Mouse (Mus musculus) MEL (cell line): ENCODE results near the gene Loxl1. TPM values are rescaled to one million over a fixed set of nuclear protein-coding genes. Genes with fewer than 3 reads are reported as not detected.
A peak's percentile ranks its signal among the peaks of the same experiment; 100 is the strongest.

Experiments
- DNase-seq: peaks from one replicate; pipeline ENCODE4 v3.0.0; 2011; ENCODE audit warnings: low read depth, low spot score
- H3K27ac ChIP-seq: 2 replicates; pipeline ENCODE4 v1.5.1; 2012; ENCODE audit warnings: low read depth, mild to moderate bottlenecking, control low read depth, low read length, moderate library complexity; ENCODE audit not compliant: control insufficient read depth
- H3K27me3 ChIP-seq, 2 experiments: fragments of 150-350 bp in 1 of 2; sonication (generic) in 1 of 2; 2 replicates each; pipeline ENCODE4 v1.6.1; 2012; ENCODE audit warnings: low read length in 2 of 2, mild to moderate bottlenecking in 2 of 2, improper control_type of control experiment in 1 of 2, moderate library complexity in 1 of 2; ENCODE audit not compliant: insufficient read depth in 2 of 2, control insufficient read depth in 1 of 2
- H3K36me3 ChIP-seq, 2 experiments: 2 replicates each; pipeline ENCODE4 v1.6.1; 2012 to 2014; ENCODE audit warnings: low read length in 2 of 2, improper control_type of control experiment in 1 of 2, inconsistent platforms in 1 of 2, mild to moderate bottlenecking in 1 of 2; ENCODE audit not compliant: insufficient read depth in 2 of 2, control insufficient read depth in 1 of 2
- H3K4me1 ChIP-seq, 2 experiments: fragments of 150-350 bp in 1 of 2; sonication (generic) in 1 of 2; 2 replicates each; pipeline ENCODE4 v1.6.1; 2012; ENCODE audit warnings: low read length in 2 of 2, improper control_type of control experiment in 1 of 2, mild to moderate bottlenecking in 1 of 2; ENCODE audit not compliant: insufficient read depth in 2 of 2, control insufficient read depth in 1 of 2
- H3K4me3 ChIP-seq, 2 experiments: fragments of 150-350 bp in 1 of 2; sonication (generic) in 1 of 2; 2 replicates each; pipeline ENCODE4 v1.5.1; 2012; ENCODE audit warnings: low read depth in 2 of 2, low read length in 2 of 2, mild to moderate bottlenecking in 2 of 2, moderate library complexity in 2 of 2, control low read depth in 1 of 2, improper control_type of control experiment in 1 of 2; ENCODE audit not compliant: control insufficient read depth in 1 of 2, insufficient read depth in 1 of 2
- H3K79me2 ChIP-seq: 2 replicates; pipeline ENCODE4 v1.6.1; 2012; ENCODE audit warnings: mild to moderate bottlenecking, low read length, moderate library complexity; ENCODE audit not compliant: control insufficient read depth, poor library complexity, insufficient read depth
- H3K9ac ChIP-seq: 2 replicates; pipeline ENCODE4 v1.6.1; 2012; ENCODE audit warnings: low read depth, mild to moderate bottlenecking, control low read depth, low read length, moderate library complexity; ENCODE audit not compliant: control insufficient read depth, poor library complexity, severe bottlenecking
- H3K9me3 ChIP-seq: fragments of 150-350 bp; sonication (generic); replicated peaks from 2 replicates; pipeline ENCODE4 v1.6.1; 2012; ENCODE audit warnings: mild to moderate bottlenecking, low read length, improper control_type of control experiment, moderate library complexity; ENCODE audit not compliant: insufficient read depth
- BHLHE40 ChIP-seq: IDR thresholded peaks from 2 replicates; pipeline ENCODE4 v1.6.1; 2012; ENCODE audit warnings: low read depth, mild to moderate bottlenecking, inconsistent platforms, low read length, improper control_type of control experiment, borderline replicate concordance
- CHD1 ChIP-seq: IDR thresholded peaks from 2 replicates; pipeline ENCODE4 v1.6.1; 2012; ENCODE audit warnings: low read depth, mild to moderate bottlenecking, inconsistent platforms, low read length, improper control_type of control experiment
- E2F4 ChIP-seq: IDR thresholded peaks from 2 replicates; pipeline ENCODE4 v1.6.1; 2011; ENCODE audit warnings: low read depth, low read length, improper control_type of control experiment, borderline replicate concordance
- ELF1 ChIP-seq: IDR thresholded peaks from 2 replicates; pipeline ENCODE4 v1.6.1; 2014; ENCODE audit warnings: low read depth, mild to moderate bottlenecking, inconsistent platforms, low read length, improper control_type of control experiment, moderate library complexity
- ETS1 ChIP-seq: IDR thresholded peaks from 2 replicates; pipeline ENCODE4 v1.6.1; 2012; ENCODE audit warnings: low read depth, mild to moderate bottlenecking, inconsistent platforms, low read length, improper control_type of control experiment, moderate library complexity
- GABPA ChIP-seq: IDR thresholded peaks from 2 replicates; pipeline ENCODE4 v1.6.1; 2012; ENCODE audit warnings: low read depth, mild to moderate bottlenecking, inconsistent platforms, low read length, improper control_type of control experiment, moderate library complexity
- GATA1 ChIP-seq: IDR thresholded peaks from 2 replicates; pipeline ENCODE4 v1.6.1; 2011; ENCODE audit warnings: low read depth, low read length, improper control_type of control experiment
- JUND ChIP-seq: IDR thresholded peaks from 2 replicates; pipeline ENCODE4 v1.6.1; 2011; ENCODE audit warnings: low read depth, mild to moderate bottlenecking, improper control_type of control experiment, low read length
- MAFK ChIP-seq: IDR thresholded peaks from 2 replicates; pipeline ENCODE4 v1.6.1; 2011; ENCODE audit warnings: low read depth, mild to moderate bottlenecking, low read length, improper control_type of control experiment, borderline replicate concordance
- MAX ChIP-seq: IDR thresholded peaks from 2 replicates; pipeline ENCODE4 v1.6.1; 2011; ENCODE audit warnings: low read length, improper control_type of control experiment
- MAZ ChIP-seq: IDR thresholded peaks from 2 replicates; pipeline ENCODE4 v1.6.1; 2012; ENCODE audit warnings: low read depth, mild to moderate bottlenecking, inconsistent platforms, low read length, improper control_type of control experiment
- MYB ChIP-seq: IDR thresholded peaks from 2 replicates; pipeline ENCODE4 v1.6.1; 2011; ENCODE audit warnings: mild to moderate bottlenecking, low read depth, low read length, improper control_type of control experiment
- POLR2AphosphoS2 ChIP-seq: IDR thresholded peaks from 2 replicates; pipeline ENCODE4 v1.6.1; 2011; ENCODE audit warnings: low read length, improper control_type of control experiment
- POLR2AphosphoS5 ChIP-seq: IDR thresholded peaks from 2 replicates; pipeline ENCODE4 v1.6.1; 2012; ENCODE audit warnings: low read depth, borderline replicate concordance, mild to moderate bottlenecking, inconsistent platforms, low read length, moderate library complexity, mixed read lengths
- RCOR1 ChIP-seq: IDR thresholded peaks from 2 replicates; pipeline ENCODE4 v1.6.1; 2012; ENCODE audit warnings: low read depth, mild to moderate bottlenecking, inconsistent platforms, low read length, improper control_type of control experiment
- SIN3A ChIP-seq: IDR thresholded peaks from 2 replicates; pipeline ENCODE4 v1.6.1; 2012; ENCODE audit warnings: low read length, improper control_type of control experiment, inconsistent platforms
- SMC3 ChIP-seq: IDR thresholded peaks from 2 replicates; pipeline ENCODE4 v1.6.1; 2011; ENCODE audit warnings: low read depth, low read length, improper control_type of control experiment
- TBP ChIP-seq: IDR thresholded peaks from 2 replicates; pipeline ENCODE4 v1.8.0; 2011; ENCODE audit warnings: low read depth, low read length, improper control_type of control experiment
- USF2 ChIP-seq, 2 experiments: IDR thresholded peaks; 2 replicates each; pipeline ENCODE4 v1.6.1; 2011 to 2012; ENCODE audit warnings: improper control_type of control experiment in 2 of 2, low read length in 2 of 2, borderline replicate concordance in 1 of 2, inconsistent platforms in 1 of 2, low read depth in 1 of 2, mild to moderate bottlenecking in 1 of 2; ENCODE audit not compliant: insufficient read depth in 1 of 2
- ZC3H11A ChIP-seq: IDR thresholded peaks from 2 replicates; pipeline ENCODE4 v1.6.1; 2012; ENCODE audit warnings: low read depth, mild to moderate bottlenecking, inconsistent platforms, low read length, improper control_type of control experiment
- ZKSCAN1 ChIP-seq: IDR thresholded peaks from 2 replicates; pipeline ENCODE4 v1.6.1; 2012; ENCODE audit warnings: low read depth, mild to moderate bottlenecking, inconsistent platforms, low read length, improper control_type of control experiment, moderate library complexity
- ZMIZ1 ChIP-seq: IDR thresholded peaks from 2 replicates; pipeline ENCODE4 v1.6.1; 2012; ENCODE audit warnings: low read depth, mild to moderate bottlenecking, inconsistent platforms, low read length, improper control_type of control experiment, moderate library complexity
- polyA plus RNA-seq, 2 experiments: library from polyadenylated mRNA; stranded (reverse) in 1 of 2; unstranded in 1 of 2; fragments of >175 nt in 1 of 2; fragments of >200 nt in 1 of 2; gene quantifications; 2 replicates each; pipeline versions ENCODE4 v1.2.1 to v1.2.4; 2012; ENCODE audit warnings: low replicate concordance in 2 of 2, low read depth in 1 of 2; ENCODE audit not compliant: insufficient read length in 2 of 2, insufficient read depth in 1 of 2, missing spikeins in 1 of 2
- total RNA-seq: library from RNA; depleted of rRNA; stranded (reverse); fragments of 300-350 nt; gene quantifications from 2 replicates; pipeline ENCODE4 v1.2.3, GENCODE M21; 2012

The Loxl1 gene
- total and polyA plus RNA-seq, 3 experiments = not detected

DNA sequence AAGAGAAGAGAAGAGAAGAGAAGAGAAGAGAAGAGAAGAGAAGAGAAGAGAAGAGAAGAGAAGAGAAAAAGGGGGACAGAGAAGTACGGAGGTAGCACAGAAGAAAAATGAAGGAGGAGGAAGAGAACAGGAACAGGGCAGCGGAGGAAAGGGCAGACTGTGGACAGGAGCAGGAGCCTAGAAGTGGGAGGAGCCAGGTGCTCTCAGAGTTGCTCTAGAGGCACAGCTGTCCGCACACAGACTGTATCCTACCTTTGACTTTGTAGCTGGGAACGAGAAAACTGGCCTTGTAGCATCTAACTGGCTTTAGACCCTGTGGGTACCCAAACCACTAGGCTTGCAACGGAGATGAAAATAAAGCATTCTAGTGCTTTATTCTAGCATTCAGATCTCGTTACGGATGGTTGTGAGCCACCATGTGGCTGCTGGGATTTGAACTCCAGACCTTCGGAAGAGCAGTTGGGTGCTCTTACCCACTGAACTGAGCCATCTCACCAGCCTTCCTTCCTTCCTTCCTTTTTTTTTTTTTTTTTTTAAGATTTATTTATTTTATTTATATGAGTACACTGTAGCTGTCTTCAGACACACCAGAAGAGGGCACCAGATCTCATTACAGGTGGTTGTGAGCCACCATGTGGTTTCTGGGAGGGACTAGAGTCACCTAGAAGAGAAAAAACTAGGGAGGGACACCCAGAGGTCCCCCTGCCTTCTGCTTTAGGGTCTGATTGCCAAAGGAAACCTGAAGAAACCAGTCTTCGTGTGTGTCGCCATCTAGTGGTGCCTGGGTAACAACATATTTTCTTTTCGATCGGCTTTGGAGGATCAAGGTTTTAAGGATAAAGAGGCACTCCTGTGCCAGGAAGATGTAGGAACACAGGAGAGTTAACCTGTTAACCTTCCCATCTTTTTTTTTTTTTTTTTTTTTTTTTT is 44.3 kb downstream of the Loxl1 start (continued):
- no peak for TF ChIP-seq USF2 (IDR thresholded peaks at IDR 0.05; ENCODE audit: borderline replicate concordance in 1 of 2, insufficient read depth in 1 of 2, low read depth in 1 of 2, low read length in 2 of 2)
- peak; percentile 68 for TF ChIP-seq SMC3
- no peak for TF ChIP-seq SIN3A
- no peak for TF ChIP-seq GABPA
- no peak for TF ChIP-seq BHLHE40
- TF ChIP-seq GATA1 = no peak
- no peak for TF ChIP-seq POLR2AphosphoS2
- TF ChIP-seq JUND = no peak
- no peak for TF ChIP-seq ETS1
- no peak for TF ChIP-seq RCOR1
- no peak for TF ChIP-seq CHD1

DNA sequence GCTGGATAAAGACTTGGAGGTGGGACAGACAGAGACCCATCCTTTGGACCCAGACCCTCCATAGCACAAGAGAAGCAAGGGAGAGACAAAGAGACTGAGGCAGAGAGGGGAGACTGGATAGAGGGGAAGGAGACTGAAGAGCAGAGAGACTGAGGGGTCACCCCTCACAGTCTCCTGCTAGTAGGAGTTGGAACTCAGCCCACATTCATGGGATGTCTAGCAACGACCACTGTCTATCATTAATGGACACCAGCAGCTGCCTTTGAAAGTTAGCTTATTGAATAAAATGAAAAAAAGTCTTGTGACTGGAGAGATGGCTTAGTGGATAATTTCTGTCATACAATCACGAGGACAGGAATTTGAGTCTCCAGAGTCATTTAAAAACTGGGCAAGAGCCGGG is 45.9 kb downstream of the Loxl1 start:
- TF ChIP-seq SMC3 = no peak
- TF ChIP-seq TBP = no peak
- no peak for TF ChIP-seq ZMIZ1
- TF ChIP-seq ZC3H11A = no peak
- no peak for TF ChIP-seq ZKSCAN1
- no peak for TF ChIP-seq GATA1
- TF ChIP-seq ETS1 = no peak
- TF ChIP-seq MAFK = no peak
- no peak for TF ChIP-seq MYB
- no peak for TF ChIP-seq POLR2AphosphoS5
- no peak for TF ChIP-seq GABPA
- TF ChIP-seq POLR2AphosphoS2 = no peak
- TF ChIP-seq MAZ = no peak
- TF ChIP-seq MAX = no peak
- no peak for TF ChIP-seq ELF1
- no peak for TF ChIP-seq E2F4
- no peak for TF ChIP-seq USF2 (IDR thresholded peaks at IDR 0.05; ENCODE audit: borderline replicate concordance in 1 of 2, insufficient read depth in 1 of 2, low read depth in 1 of 2, low read length in 2 of 2)
- TF ChIP-seq SIN3A = no peak
- H3K9ac ChIP-seq = peak overlapping the region; percentile 4; the same call in 1 of the 2 replicates
- DNase-seq = no peak
- no peaks in the 10 kb centered on the region for H3K9me3 ChIP-seq
- no peak overlapping the region for H3K4me3 ChIP-seq
- peaks cover 20 to 21% of the 10 kb centered on the region in 2 experiments for H3K4me1 ChIP-seq
- H3K27me3 ChIP-seq = no peaks in the 10 kb centered on the region
- peaks cover 0 to 9% of the 10 kb centered on the region in 2 experiments; a peak in 2 of 4 replicates for H3K36me3 ChIP-seq
- H3K79me2 ChIP-seq = no peaks in the 10 kb centered on the region
- H3K27ac ChIP-seq = peak overlapping the region; percentile 0; the same call in 1 of the 2 replicates
